Mouse (Mus musculus) liver, postnatal 0 days (tissue): ENCODE data around the gene Eya2.

Experiments
- CTCF ChIP-seq: sonication (generic); IDR thresholded peaks from 2 replicates; pipeline ENCODE4 v1.5.1; 2016; ENCODE audit warnings: antibody characterized with exemption, low read depth
- EP300 ChIP-seq: IDR thresholded peaks from 2 replicates; pipeline ENCODE4 v1.6.1; 2016; ENCODE audit warnings: antibody characterized with exemption, low read depth, mild to moderate bottlenecking

- no peak for TF ChIP-seq CTCF
- no peak for TF ChIP-seq EP300
Observed at GRCm38 (mm10) chr2:165598139-165598538, 3.3 kb downstream of the Eya2 start.
